Mouse (Mus musculus) adrenal gland, postnatal 14 days (tissue): ENCODE data around the gene Slc7a7. TPM values are rescaled to one million over a fixed set of nuclear protein-coding genes. Genes with fewer than 3 reads are reported as not detected.

Source experiments
- DNase-seq: peaks from one replicate; pipeline ENCODE4 v3.0.0; 2021; ENCODE audit warnings: mixed read lengths
- total RNA-seq: library from RNA; stranded (reverse); gene quantifications from 2 replicates; pipeline ENCODE4 v1.2.3, GENCODE M21; 2021

Slc7a7 gene
- total RNA-seq, 1 experiment from 2014 or later, result 4.6 TPM

GRCm38 (mm10) chr14:54412629-54413170, 4.9 kb downstream of the Slc7a7 start:
- peak; percentile 76 for DNase-seq

GRCm38 (mm10) chr14:54412000-54412576, 5.5 kb downstream of the Slc7a7 start:
- no peak for DNase-seq

DNA sequence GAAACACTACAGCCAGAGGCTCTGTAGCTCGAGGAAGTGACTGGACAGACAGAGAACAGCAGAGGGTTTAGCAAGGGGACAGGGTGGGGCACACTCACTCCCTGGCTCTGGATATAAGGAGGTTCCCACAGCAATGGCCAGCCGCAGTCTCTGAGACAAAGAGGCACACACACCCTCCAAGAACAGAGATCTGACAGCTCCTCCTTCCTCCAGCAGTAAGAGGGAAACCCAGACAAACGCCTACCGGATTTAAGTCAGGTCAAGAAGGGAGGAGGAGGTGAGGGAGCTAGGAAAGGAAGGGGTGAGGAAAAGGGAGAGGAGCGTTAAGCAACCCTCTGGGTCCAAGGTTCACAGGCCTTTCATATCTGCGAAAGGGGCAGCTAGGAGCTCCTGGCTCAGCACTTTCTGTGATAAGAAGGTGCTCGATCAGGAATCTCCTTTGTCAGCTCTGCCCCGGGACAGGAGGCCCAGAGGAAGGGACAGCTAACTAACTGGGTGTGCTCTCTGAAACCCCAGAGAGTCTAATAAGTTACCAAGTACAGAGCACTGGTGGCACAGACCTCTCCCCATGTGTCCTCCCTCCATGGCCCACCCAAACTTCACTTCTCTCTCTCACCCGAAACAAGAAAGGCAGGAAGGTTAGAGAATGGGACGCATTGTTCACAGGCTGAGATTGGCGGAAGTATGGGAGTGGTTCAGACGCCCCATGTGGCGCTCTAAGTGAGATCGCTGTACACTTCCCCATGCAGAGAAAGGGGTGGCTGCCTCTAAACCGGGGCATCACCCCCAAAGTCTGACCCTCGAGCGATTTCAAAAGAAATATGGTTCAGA, 7.4 kb downstream of the Slc7a7 start:
- no peak for DNase-seq

DNA sequence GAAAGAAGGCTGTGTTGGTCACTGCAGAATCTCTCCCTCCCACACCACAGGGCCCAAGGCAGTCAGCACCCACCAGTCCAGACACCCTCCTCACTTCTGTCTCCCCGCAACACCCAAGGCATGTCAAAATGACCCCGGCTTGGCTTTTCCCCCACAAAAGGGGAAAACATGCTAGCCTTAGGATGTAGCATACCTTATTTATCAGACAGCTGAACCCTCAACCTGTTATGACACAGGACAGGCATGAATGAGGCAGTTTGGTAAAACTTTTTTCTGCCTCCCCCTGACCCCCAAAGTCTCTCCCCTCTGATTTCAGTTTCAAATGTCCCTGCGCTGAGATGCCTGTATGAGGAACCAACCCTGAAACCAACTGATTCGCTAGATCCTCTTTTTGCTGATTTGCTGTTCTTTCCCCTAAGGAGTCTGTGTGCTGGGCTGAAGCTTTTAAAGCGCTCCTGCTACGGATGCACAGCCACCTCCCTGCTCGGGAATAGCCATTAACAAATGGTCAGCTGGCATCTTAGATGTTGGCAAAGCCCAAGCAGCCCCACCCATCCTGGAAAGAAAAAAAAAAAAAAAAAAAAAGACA, 8.4 kb downstream of the Slc7a7 start:
- DNase-seq, result no peak

DNA sequence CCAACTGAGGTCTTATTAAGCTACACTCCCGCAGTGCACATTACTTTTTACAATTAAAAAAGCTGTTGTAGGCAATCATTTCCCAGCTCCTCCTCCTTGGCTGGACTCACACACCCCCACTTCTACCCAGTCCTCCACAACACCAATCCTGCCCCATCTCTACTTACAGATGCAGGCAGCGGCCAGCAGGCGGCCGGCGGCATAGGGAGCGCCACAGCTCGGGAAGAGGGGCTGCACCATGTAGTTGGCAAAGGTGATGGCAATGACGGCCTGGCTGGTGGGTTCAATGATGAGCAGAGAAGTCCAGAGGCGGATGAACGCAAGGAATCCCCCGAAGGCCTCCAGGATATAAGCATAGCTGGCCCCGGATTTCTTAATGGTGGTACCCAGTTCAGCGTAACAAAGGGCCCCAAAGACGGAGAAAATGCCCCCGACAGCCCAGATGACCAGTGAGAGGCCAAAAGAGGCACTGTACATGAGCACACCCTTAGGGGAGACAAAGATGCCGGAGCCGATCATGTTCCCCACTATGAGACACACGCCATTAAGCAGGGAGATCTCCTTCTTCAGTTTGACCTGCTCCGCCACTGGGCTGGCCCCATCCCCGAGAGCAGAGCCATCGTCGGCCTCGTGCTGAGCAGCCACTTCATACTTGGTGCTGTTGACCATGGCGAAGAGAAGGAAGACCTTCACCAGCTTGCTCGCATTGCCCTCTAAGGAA, 9.1 kb downstream of the Slc7a7 start:
- no peak for DNase-seq

DNA sequence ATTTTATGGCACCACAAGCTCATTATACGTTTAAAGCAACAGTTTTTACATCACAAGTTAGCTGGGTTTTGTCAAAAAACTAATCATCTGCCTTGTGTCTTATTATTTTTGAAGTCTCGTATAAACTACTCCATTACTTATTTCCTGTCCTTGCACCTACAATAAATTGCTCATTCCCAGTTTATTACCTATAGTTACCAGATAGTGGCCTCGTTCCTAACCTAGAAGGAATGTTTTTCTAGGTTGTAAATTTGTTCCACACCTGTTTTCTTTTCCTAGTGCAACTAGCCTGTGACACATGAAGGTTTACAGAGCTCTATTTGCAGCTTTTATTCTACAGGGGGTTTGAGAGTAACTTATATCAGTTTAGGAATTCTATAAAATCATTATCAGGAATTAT, 15.9 kb downstream of the Slc7a7 start:
- no peak for DNase-seq

DNA sequence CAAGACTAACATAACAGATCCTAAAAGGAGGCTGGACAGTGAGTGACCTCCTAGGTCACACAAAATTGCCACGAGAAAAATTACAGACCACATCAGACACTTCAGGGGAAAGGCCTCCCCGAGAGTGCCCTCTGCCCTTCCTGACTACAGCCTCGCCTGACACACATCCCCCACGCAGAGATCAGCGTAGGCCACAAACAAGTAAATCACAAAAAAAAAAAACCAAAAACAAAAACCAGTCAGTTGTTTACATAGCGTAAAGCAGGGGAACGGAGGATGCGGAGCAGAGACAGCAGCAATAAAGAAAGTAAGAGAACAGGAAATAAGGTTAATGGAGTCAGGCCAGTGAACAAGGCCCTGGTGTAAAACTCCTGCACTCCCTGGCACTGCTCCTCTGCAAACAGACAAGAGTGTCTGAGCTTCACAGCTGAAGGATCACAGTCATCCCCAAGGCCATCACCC, 18.6 kb downstream of the Slc7a7 start:
- DNase-seq, result no peak

GRCm38 (mm10) chr14:54398528-54398916, 19.1 kb downstream of the Slc7a7 start:
- DNase-seq, result no peak

DNA sequence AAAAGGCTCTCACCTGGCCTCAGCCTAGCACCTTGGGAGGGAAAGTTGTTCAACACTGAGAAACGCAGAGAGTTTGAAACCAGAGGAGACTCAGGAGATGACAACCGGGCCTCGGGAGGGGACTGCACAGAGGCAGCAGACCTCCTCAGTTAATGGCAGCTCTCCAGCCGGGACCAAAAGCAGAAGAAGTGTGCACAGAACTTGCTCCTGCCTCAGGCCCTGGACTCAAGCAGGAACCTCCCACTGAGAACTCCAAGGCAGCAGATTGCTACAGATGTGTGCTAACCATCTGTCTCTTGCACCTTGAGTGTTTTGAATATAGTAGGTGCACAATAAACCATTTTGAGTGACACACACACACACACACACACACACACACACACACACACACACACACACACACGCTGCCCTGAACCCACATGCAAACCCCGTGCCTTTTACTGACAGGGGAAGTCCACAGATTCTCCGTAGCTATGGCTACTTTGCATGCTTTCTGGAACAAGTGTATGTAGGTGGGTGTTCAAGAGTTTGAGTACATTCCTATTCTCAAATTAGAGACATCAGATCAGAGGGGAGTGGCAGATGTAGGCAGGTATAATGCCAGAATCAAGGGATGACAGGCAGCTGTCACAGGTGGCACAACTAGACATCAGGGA, 19.6 kb downstream of the Slc7a7 start:
- no peak for DNase-seq

DNA sequence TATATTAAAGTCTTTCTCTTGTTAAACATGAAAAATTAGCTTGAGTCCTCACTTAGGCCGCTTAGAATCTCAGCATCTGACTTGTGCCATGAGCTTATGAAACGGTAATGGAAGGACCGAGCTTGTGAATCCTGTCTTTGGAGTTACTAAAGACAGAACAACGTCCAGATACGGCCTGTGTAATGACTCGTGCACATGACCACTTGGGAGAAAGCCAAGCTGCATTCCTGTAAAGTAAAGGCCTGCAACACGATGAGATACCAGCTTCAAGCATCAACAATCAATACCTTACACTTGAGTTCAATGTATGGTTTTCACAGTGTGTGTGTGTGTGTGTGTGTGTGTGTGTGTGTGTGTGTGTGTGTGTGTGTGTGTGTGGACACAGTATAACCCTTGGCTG, 20.9 kb downstream of the Slc7a7 start:
- no peak for DNase-seq

GRCm38 (mm10) chr14:54394309-54394708, 23.3 kb downstream of the Slc7a7 start:
- DNase-seq, result no peak

DNA sequence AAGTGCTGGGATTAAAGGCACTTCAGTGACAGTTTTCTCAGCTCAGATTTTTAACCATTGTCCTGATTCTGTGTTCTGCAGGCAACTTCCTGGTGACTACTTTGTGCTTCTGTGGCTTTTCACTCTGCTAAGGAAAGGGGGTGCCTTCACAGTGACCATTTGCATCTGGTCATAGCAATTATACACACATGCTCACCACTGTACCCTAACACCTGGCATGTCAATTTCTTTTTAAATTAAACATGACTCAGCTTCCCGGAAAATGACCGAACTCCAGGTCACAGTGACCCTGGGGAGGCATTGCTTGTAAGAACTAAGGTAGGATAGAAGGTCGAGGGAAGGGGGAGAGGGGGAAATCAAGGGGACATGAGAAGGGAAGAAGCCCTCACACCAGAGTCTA, 23.8 kb downstream of the Slc7a7 start:
- DNase-seq, result no peak

DNA sequence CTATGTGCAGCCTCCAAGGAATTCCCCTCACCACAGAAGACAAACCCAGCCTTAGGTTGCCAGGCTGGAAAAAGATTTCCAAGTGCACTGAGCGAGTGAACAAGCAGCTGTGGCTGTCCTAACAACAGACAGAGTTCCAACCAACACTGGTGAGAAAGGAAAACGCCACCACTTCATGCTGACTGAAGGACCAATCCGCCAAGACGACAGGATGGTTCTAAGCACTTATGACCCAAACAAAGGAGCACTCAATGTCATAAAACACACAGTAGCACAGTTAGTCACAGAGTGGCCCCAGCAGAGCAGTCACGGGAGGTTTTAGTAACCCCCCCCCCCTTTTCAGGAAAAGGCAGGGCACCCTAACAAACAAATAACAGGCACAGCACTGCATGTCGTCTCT, 26.7 kb downstream of the Slc7a7 start:
- DNase-seq, result no peak

- DNase-seq, result no peak
These were observed 30.0 kb downstream of the Slc7a7 start for GRCm38 (mm10) chr14:54387546-54387945.

GRCm38 (mm10) chr14:54385968-54386618, 31.5 kb downstream of the Slc7a7 start:
- no peak for DNase-seq

GRCm38 (mm10) chr14:54384396-54384795, 33.2 kb downstream of the Slc7a7 start:
- DNase-seq, result no peak

- DNase-seq, result no peak
These were observed 34.2 kb downstream of the Slc7a7 start for GRCm38 (mm10) chr14:54383355-54383771.

GRCm38 (mm10) chr14:54382641-54383040, 34.9 kb downstream of the Slc7a7 start:
- no peak for DNase-seq

DNA sequence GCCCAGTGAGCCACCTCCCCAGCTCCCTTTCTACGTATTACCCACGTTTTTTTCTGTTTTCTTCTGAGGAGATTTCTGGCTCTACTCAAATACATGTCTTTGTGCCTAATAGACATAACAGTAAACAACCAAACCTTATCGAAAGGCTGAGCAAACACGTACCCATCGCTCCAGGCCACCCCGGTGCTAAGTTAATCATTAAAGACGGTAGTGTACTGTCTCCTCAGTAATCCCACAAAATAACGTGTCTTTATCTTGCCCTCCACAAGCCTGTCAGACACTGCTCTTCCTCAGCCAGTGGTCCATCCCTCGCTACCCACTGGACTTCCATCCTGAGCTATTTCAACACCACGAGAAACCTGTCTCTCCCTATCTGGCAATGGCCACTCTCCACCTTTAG, 35.8 kb downstream of the Slc7a7 start:
- DNase-seq, result no peak

GRCm38 (mm10) chr14:54380616-54381015, 37.0 kb downstream of the Slc7a7 start:
- DNase-seq, result no peak

DNA sequence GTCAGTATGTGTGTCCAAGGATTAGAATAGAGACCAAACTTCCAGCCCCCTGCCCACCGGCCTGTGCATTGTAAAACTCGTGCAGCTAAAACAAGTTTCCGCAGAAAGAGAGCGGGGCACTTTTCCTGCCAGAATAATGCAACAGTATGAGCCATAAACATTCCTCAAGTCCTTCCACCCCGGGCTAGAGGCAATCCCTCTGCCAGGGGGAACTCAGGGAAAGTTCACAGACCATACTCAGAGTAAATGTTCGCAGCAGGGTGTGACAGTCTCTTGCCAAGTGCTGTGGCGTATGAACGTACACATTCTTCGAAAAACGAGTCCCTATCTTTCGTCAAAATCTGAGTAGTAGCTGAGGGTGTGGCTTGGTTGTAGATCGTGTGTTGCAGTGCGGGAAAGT, 38.0 kb downstream of the Slc7a7 start:
- no peak for DNase-seq
